Mouse (Mus musculus): ENCODE measurements around the gene Prss28.

GRCm38 (mm10) chr17:25322930-25323329 lies 14.5 kb downstream of the Prss28 start:
- TF ChIP-seq CTCF (IDR thresholded peaks at IDR 0.05; ENCODE audit: extremely low read depth, insufficient read depth, low read length) = no peak
- TF ChIP-seq POLR2A (IDR thresholded peaks at IDR 0.05; ENCODE audit: extremely low read depth, insufficient read depth, low read length) = no peak

All from cortical plate, adult 2 months (tissue).